Mouse (Mus musculus): ENCODE measurements around the gene Lmx1a.

- TF ChIP-seq POLR2A (IDR thresholded peaks at IDR 0.05; ENCODE audit: borderline replicate concordance, control insufficient read depth, low read depth, low read length) (no peak), CTCF (IDR thresholded peaks at IDR 0.05; ENCODE audit: control insufficient read depth, insufficient read depth, low read length) (no peak)
These were observed 72.8 kb downstream of the Lmx1a start for GRCm38 (mm10) chr1:167761785-167762223.
